Mouse (Mus musculus) right cerebral cortex, adult 18-20 months (tissue): Measurements from ENCODE around the gene Hfe.
A peak's percentile ranks its signal among the peaks of the same experiment; 100 is the strongest.
"Not testable (repeated sequence)": the region's sequence is repeated elsewhere in the genome, so short reads cannot be mapped to it uniquely, and the experiment has no call there.

Experiments
- DNase-seq: peaks from one replicate; pipeline ENCODE4 v3.0.0; 2022; ENCODE audit warnings: mixed read lengths

The Hfe gene

DNA sequence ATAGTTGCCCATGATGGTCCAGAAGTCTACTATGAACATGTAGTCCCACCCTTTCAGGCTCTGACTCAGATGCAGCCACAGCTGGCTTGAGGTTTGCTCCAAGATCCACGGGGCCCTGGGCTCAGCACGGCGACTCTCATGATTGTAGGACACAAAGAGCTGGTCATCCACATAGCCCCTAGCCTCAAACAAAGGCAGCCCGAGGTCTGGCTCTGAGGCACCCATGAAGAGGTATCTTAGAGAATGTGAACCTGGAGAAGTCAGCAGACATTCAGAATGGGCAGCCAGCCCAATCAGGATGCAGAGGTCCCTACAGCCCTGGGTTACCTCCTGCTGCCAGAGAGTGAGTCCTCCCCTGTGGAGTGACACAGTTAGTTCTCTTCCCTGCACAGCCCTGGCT lies 2.6 kb downstream of the Hfe start:
- DNase-seq, result no peak

- DNase-seq, result no peak
Measured at GRCm38 (mm10) chr13:23706771-23707170, 3.9 kb downstream of the Hfe start.

DNA sequence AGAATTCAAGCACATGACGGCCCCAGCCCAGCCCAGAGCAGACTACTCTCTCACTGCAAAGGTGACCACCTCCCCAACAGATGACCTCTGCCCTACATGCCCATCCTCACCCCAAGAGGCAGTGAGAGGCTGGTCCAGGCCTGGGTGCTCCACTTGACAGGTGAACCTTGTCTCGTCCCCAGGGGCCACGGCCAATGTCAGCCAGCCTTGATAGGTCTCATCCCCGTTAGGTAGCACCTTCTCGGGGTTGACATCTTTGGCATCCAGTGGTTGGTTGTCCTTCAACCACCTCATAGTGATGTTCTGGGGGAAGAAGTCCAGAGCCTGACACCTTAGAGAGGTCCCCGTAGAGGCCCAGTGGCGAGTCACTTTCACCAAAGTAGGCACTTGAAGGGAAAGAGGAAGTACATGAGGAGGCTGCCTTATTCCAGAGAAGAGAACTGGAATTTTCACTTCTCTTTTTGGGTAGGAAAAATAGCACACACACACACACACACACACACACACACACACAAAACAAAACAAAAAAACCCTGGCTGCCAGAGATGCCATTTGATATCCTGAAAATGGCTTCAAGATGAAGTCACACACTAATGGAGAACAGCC lies 4.8 kb downstream of the Hfe start:
- DNase-seq, result no peak

GRCm38 (mm10) chr13:23702801-23703200 lies 7.9 kb downstream of the Hfe start:
- not testable (repeated sequence) for DNase-seq

- DNase-seq, result no peak
Measured at GRCm38 (mm10) chr13:23702220-23702619, 8.4 kb downstream of the Hfe start.

DNA sequence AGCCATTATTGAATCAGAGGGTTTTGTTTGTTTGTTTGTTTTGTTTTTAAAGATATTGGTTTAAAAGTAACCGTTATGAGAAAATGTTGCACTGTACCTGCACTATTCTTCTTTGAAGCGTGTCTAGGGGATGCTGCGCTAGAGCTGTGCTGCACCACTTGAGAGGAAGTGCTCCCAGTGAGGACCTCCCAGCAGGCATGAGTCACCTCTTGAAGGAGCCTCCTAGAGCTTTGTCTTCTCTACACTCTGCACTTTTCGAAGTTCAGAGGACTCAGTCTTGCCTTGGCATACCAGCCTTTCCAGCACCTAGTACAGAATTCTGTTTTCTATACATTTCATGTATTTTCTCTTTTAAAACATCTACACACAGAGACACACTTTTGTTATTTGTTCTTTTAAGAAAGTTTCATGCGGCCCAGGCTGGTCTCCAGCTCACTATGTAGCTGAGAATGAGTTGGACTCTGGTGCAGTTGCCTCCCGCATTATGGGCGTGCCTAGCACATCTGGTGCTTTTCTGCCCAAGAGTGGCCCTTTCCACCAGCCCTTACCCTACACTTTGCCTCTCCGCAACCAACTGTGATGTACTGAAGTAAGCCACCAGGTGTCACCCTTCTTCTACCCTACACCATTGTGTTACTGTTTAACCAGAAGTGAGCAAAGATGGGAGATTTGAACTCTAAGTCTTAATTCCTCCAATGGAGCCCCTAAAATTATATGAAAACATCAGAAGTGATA lies 9.7 kb downstream of the Hfe start:
- peak; percentile 73 for DNase-seq

DNA sequence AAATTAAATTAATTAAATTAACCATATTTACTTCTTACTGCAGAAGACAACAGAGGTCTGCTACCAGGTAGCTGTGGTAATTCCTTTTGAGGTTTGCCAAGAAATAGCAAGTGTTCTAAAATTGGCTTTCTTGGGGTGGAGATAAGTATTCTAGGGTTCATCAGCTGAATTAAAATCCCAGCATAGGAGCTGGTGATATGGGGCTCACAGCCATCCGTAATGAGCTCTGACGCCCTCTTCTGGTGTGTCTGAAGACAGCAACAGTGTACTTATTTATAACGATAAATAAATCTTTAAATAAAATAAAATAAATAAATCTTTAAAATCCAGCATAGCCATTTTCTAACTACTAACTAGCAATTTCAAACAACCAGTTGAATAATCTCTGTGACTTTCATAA lies 10.9 kb downstream of the Hfe start:
- no peak for DNase-seq

- no peak for DNase-seq
Measured at GRCm38 (mm10) chr13:23698996-23699395, 11.7 kb downstream of the Hfe start.

DNA sequence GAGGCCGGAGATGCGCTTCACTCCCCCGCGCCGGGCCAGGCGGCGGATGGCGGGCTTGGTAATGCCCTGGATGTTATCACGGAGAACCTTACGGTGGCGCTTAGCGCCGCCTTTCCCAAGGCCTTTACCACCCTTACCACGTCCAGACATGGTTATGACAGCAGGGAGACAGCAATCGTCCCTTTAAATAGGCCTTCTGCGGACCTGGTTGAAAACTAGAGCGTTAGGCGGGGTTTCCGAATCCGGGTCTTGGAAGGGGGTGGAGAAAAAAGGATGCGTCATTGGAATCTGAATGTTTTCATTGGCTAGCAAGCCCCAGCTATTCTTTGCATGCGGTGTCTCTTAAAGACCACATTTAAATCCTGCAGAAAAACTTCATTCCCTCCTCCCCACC lies 12.4 kb downstream of the Hfe start, which contains the start of gene Hist1h4c:
Gene Hist1h4c, minus strand, starts transcription at position 155 of the 394 bp plus-strand sequence.
- DNase-seq, result peak; percentile 97

DNA sequence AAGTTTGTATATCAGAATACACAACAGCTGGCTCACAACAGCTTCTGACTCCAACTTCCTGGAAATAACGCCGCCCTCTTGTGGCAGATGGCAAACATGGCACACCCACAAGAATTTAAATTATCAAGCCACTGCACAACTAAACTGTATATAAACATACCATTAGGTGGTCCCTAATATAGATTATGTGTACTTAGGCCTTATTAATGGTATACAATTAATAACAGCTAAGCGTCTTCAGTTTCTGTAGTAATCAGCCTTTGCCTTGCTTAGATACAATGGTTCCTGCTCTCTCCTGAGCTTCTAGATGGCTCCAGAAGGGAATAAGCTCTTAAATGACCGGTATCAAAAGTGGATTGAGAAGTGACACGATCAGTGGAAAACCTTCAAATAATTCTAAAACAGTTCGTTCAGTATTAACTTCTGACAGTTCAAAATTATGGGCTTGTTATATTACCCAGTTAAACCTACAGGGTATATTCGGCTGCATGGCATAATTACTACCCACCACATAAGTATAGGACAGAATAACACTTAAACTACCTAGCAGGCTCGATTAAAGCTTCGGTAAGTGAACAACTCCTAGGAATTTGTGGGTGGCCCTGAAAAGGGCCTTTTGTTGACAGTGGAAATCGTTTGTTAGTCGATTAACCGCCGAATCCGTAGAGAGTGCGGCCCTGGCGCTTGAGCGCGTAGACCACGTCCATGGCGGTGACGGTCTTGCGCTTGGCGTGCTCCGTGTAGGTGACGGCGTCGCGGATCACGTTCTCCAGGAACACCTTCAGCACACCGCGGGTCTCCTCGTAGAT lies 13.0 kb downstream of the Hfe start:
- peak; percentile 60 for DNase-seq

GRCm38 (mm10) chr13:23696061-23696474 lies 14.6 kb downstream of the Hfe start:
- no peak for DNase-seq

DNA sequence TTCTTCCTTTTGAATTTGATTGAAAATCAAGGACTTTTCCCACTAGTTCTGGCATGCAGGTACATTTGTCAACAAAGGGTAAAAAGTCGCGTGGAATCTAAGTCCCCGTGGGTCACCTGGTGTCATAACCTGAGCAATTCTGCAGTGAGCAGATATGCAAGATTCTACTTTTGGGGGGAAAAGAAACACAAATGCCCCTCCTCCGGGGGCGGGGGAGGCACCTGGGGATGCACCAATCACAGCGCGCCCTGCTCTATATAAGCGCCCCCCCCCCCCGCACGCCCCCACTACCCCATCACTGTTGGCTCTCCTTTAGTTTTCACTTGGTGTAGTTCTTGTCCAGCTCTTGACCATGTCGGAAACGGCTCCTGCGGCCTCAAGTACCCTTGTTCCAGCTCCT lies 15.1 kb downstream of the Hfe start, which contains the start of gene Hist1h1t:
Gene Hist1h1t, plus strand, starts transcription at position 301 of the 400 bp plus-strand sequence.
- DNase-seq, result no peak

DNA sequence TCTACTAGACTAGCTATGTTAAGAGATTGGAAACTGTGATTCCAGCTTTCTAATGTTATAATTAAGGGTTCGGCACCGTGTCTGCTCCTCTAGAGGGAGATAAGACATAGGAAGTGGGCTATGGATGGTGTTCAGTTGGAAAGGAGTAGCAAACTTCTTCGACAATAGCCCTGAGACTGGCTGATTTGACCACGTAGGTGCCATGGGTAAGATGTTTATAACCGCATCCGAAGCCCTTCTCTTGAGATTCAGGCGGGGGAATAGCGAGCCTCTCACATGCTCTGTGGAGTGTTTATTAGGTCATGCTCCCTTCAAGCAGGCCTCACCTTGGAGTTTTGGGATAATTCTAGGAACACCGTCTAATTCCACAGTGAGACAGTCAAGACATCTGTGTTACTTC lies 15.7 kb downstream of the Hfe start:
- no peak for DNase-seq

DNA sequence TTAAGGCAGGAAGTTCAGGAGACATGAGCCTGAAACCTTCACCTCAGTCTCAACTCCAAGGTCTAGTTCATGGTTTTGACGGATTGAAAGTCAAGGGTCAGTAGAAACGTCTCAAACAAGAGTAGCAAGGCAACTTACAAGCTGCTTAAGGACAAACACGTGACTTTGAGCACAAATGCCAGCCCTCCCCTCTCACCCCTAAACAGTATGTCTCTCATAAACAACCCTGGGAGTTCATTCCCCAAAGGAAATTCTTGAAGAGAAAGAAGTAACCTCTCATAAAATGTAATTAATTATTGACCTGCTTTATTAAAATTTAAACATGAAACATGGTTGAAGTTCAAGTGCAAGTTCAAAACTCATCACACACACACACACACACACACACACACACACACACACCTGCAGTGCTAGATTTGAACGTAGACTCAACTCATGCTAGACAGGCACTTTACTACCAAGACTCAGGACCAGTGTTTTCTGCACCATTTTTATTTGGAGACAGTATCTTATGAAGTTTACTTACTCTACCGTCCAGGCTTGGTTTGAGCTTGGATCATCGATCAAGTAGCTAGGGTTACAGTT lies 16.7 kb downstream of the Hfe start:
- no peak for DNase-seq

- no peak for DNase-seq
Measured at GRCm38 (mm10) chr13:23689459-23689858, 21.2 kb downstream of the Hfe start.

- no peak for DNase-seq
Measured at GRCm38 (mm10) chr13:23688956-23689355, 21.7 kb downstream of the Hfe start.

DNA sequence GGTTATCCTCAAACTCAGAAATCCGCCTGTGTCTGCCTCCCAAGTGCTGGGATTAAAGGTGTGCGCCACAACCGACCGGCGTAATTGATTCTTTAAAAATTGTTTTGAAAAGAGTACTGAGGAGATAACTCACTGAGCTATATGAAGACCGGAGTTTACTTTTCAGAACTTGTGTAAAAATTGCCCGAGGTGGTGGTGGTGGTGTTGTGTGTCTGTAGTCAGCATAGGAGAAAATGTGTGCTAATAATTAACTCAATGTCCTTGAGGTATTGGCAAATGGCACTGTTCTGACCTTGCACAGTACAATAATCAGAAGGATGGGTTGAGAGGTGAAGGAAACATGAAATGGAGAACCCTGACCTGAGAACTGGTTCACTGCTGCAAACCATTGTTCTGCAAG lies 22.7 kb downstream of the Hfe start:
- no peak for DNase-seq

GRCm38 (mm10) chr13:23687181-23687580 lies 23.5 kb downstream of the Hfe start:
- no peak for DNase-seq

DNA sequence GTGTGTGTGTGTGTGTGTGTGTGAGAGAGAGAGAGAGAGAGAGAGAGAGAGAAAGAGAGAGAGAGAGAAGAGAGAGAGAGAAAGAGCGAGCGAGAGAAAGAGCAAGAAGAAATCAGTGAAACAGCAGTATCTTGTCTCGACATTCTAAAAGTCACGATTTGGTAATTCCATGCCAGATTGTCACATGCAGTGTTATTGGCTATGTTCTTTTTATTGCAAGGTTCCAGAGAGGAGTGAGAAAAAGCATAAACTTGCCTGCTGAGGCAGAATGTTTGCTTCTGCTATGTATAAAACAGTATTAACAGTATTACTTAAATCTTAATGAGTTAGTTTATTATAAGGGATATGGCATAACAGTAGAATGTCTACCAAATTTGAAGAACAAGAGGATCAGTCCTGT lies 24.7 kb downstream of the Hfe start:
- DNase-seq, result no peak

- DNase-seq, result no peak
Measured at GRCm38 (mm10) chr13:23685121-23685861, 25.4 kb downstream of the Hfe start.

GRCm38 (mm10) chr13:23684295-23684945 lies 26.2 kb downstream of the Hfe start:
- peak; percentile 50 for DNase-seq

DNA sequence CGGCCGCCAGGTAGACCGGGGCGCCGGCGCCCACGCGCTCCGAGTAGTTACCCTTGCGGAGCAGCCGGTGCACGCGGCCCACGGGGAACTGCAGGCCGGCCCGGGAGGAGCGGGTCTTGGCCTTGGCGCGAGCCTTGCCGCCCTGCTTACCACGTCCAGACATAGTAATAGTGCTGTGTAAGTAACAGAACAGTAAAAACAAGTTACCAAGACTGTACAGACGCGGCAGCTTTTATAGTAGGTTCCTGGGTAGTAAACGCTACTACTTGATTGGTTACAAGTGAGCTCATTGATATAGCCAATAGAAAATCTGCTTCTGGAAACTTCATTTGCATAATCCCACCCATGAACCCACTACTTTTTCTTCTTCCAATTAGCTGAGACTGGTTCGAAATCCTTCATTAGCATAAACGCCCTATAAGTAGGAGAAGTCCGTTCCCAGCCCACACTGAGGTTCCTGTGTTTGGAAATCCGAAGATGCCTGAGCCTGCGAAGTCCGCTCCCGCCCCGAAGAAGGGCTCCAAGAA lies 26.8 kb downstream of the Hfe start, which contains the start of the genes Hist1h2ac and Hist1h2bc:
Gene Hist1h2ac, minus strand, starts transcription at position 194 of the 527 bp plus-strand sequence.
Gene Hist1h2bc, plus strand, starts transcription at position 445 of the 527 bp plus-strand sequence.
- DNase-seq, result peak; percentile 88
